Mouse (Mus musculus): ENCODE measurements around the gene Vmn1r54. TPM values are rescaled to one million over a fixed set of nuclear protein-coding genes. Genes with fewer than 3 reads are reported as not detected.
"Not testable (repeated sequence)": the region's sequence is repeated elsewhere in the genome, so short reads cannot be mapped to it uniquely, and the experiment has no call there.

Vmn1r54 gene
- total RNA-seq (2014; fragmentation: Nextera tagmentation) = not detected in 2 replicates
- total RNA-seq (2017) = not detected in 2 replicates

DNA sequence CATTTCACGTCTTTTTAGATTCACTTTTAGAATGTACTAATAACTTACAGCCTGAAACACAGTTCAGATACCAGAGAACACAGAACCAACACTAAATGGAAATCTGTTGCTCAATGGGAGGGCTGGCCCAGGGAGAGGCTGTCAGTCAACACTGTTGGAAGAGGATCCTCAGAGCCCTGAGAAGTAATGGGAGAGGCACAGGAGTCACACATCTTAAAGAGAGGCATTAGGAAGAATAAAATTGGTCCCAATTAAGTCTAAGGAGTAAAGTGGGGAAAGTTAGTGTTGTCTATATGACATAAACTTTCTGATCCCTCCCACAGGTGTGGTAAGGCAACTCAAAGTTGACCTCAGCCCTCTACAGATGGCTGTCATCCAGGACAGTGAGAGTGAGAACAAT, at the start of gene Vmn1r54:
Gene Vmn1r54, plus strand, starts transcription at position 301 of the 400 bp plus-strand sequence.
- ATAC-seq (replicated peaks; ENCODE audit: poor library complexity, severe bottlenecking) = no peak

DNA sequence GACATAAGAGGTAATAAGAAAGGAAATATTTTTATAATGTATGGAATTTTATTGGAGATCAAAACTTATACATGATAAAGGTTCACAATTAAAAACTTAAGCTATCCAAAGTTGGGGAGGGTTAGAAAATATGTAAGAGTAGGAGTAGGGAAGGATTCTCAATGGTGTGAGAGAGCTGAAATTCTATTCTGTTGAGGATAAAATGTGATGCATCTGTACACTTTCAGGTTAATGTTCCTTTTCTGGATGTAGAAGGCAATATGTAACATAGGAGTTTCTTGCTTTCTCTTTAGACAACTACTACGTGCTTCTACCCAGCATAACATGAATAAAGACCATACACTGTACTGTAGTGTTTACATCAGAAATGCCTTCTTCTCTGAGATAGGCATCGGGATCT, 43.6 kb upstream of the Vmn1r54 start, which contains the start of gene V1ra8:
Gene V1ra8, plus strand, starts transcription at position 301 of the 400 bp plus-strand sequence.
- ATAC-seq (replicated peaks; ENCODE audit: poor library complexity, severe bottlenecking) = not testable (repeated sequence)

DNA sequence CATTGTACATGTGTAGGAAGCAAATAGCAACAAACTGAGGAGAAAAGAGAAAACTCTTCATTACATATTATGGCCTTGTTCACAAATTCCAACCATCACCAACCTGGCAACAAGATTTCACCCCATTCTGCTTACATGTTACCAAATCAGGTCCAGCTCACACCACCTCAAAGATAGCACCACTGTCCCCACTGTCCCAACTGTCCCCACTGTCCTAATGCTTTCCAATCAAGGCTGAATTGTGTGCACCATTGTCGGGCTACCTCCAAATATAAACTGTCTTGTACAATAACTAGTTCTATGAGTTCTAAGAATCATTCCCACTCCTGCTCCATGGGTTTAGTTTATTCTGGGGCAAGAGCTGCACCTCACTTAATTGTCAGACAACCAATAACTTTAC, 21.8 kb upstream of the Vmn1r54 start, which contains the start of gene Vmn1r53:
Gene Vmn1r53, minus strand, starts transcription at position 101 of the 400 bp plus-strand sequence.
- ATAC-seq (replicated peaks; ENCODE audit: poor library complexity, severe bottlenecking) = no peak

DNA sequence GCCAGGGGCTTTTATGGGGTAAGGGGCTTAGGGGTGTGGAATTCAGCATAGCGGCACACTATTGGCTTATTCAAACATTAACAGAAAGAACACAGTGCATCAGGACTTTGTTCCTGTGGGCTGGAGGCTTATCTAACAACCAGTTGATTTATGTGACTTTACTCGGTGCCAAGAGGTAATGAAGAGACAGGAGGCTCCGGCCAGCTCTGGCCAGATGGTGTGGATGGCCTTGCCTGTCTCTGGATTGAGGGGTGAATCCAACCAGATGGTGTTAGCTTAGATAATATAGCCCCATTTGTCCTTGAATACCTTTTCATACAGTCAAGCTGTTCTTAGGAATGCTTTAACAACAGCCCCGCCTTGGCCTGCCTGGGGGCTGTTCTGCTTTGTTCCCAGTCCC, 14.0 kb upstream of the Vmn1r54 start:
- not testable (repeated sequence) for ATAC-seq (replicated peaks; ENCODE audit: poor library complexity, severe bottlenecking)

DNA sequence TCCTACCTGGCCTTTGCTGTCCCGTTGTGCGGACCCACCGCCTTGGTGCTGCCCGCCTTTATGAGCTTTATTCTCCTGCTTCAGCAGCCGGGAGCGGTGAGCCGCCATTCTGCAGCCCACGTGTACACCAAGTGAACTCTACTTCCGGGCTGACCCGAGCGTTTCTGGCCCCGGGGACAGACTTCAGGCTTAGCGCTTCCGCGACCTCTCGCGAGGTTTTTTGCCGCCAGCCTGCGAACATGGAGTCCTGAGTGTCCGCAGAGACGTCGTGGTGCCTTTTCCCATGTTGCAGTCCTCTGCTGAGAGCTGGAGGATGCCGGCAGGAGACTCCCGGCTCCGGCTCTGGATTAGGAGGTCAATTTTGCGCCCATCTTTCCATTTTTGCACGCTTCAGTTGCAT, 13.4 kb upstream of the Vmn1r54 start:
- ATAC-seq (replicated peaks; ENCODE audit: poor library complexity, severe bottlenecking) = no peak

DNA sequence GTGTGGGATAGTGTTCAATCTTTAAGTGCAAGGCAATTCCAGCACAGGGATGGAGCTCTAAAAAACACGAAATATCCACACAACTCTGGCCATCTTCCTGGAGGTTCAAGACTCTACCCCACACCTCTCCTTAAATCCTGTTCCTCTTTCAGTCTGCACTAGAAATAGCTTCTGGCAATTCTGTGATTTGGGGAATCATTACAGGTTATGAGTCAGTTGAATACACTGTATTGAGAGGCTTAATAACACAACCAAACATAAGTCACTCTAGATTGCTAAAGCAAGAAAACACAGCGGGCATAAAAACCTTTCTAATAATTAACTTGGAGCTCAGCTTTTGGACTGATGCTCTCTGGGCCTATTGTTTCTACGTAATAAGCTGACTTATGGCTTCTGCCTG, 2.1 kb upstream of the Vmn1r54 start:
- no peak for ATAC-seq (replicated peaks; ENCODE audit: poor library complexity, severe bottlenecking)

DNA sequence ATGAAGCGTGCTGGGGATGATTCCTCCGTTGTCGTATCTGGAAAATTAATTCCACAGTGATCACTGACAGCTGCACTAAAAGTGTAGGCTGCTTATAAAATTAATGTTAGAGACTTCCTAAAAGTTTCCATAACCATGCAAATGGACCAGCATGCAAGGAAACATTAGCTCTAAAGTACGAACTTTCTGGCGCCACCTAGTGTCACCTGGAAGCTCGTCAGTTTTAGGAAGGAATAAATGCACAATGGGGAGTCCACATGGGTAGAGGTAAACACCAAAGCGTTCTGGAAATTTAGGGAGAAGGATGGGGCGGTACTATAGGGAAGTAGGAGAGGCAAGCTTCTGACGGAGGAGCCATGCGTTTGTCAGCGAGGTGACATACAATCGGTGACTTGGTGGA, 42.2 kb downstream of the Vmn1r54 start:
- ATAC-seq (replicated peaks; ENCODE audit: poor library complexity, severe bottlenecking) = 0 out of 2 replicates have a peak, but pooled peaks have one; percentile 9

DNA sequence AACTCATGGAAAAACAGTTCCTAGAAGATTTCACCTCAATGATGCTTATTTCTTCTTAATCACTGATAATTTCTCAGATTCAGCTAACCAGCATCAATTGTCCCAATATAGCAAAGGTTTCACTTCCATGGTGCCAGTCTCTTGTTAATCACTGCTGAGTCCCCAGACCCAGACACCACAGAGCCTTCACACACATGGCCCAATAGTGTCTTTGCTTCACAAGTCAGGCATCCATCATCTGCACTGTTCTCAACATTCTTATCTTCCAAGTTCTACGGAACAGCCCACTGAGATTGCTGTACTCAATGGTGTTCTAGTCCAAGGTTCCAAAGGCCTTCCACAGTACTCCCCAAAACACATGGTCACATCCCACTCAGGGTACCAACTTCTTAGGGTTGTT, 54.8 kb downstream of the Vmn1r54 start, which contains the start of gene BC048671:
Gene BC048671, plus strand, starts transcription at position 301 of the 400 bp plus-strand sequence.
- ATAC-seq (replicated peaks; ENCODE audit: poor library complexity, severe bottlenecking) = no peak

DNA sequence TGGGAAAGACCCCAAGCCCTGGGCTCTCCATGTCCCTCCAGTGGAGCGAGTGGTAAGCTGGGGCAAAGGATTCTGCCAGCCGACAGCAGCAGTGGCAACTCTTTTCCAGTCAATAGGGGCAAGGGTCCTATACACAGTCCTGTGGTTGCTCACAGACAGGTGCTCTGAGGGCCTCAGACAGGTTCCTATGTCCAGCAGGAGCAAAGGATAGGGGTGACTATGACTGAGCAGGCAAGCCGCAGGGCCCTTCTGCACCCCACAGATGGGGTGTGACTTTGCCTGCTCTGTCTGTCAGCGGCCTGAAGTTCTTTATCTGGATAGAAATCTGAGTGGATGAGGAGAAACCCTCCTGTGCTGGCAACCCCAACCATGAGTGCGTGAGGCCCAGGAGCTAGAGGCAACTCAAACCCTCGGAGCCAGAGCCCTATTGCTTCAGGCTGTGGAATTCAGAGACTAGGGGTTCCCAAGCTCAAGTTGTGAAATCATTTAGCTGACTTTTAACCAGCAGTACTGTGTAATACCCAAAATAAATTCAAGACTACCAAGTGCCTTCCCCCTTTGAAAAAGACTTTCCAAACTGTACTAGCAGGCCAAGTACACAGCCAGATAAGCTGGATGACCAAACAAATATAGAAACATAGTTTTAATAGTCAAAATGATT, 60.3 kb downstream of the Vmn1r54 start:
- ATAC-seq (replicated peaks; ENCODE audit: poor library complexity, severe bottlenecking) = no peak; the same call in 1 of the 2 replicates

DNA sequence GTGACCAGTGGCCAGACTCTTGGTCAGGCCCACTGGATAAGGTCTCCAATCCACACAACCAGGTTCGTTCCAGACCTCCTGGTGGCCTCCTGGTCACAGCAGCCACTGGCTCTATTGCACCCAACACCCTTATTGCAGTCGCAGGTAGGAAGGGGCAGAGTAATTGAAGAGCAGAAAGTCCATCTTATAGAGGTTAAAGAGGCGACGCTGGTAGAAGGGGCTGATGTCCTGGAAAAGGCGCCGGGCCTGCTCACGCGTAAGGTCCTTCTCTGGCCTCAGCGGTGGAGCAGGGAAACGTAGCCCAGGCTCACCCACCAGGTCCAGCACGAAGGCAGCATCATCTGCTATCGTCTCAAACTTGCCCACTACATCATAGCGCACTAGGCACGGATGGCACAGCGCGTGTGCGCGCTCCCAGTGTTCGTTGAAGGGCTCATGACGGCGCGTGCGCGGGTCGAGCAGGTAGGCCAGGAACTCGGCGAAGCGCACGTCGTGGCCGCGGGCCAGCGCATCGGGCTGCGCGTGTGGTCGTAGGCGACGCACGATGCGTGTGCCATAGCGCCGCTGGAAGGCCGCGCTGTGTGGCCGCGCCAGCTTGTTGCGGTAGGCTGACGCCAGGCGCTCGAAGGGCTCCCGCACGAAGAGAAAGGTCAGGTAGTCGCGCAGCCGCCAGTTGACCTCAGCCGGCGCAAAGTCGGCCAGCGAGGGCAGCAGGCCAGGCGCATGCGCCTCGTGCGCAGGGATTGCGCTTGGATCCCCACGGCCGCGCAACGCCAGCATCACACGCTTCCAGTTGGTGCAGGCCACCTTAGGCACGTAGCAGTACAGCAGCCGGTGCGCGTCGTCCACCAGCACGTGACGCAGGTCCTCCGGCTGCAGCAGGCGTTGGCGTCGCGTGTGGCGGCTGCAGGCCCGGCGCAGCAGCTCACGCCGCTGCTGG, 63.0 kb downstream of the Vmn1r54 start:
- no peak for ATAC-seq (replicated peaks; ENCODE audit: poor library complexity, severe bottlenecking)

DNA sequence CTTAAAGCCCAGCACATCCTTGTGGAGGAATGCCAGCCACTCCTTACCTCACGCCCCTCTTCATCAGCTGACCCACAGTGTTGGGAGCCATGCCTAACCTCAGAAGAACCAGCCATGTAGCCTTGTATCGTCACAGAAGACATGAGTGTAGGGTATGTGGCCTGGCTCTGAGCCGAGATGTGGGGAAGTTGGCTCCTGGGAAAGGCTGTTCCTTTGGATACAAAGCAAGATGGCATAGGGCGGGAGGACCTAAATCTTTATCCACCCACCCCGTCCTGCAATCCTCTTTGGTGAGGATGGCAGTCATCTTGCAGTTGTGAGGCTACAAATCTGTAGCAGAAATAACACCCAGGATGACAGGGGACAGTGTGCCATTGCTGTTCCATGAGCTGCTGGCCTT, 69.9 kb downstream of the Vmn1r54 start:
- no peak for ATAC-seq (replicated peaks; ENCODE audit: poor library complexity, severe bottlenecking)

DNA sequence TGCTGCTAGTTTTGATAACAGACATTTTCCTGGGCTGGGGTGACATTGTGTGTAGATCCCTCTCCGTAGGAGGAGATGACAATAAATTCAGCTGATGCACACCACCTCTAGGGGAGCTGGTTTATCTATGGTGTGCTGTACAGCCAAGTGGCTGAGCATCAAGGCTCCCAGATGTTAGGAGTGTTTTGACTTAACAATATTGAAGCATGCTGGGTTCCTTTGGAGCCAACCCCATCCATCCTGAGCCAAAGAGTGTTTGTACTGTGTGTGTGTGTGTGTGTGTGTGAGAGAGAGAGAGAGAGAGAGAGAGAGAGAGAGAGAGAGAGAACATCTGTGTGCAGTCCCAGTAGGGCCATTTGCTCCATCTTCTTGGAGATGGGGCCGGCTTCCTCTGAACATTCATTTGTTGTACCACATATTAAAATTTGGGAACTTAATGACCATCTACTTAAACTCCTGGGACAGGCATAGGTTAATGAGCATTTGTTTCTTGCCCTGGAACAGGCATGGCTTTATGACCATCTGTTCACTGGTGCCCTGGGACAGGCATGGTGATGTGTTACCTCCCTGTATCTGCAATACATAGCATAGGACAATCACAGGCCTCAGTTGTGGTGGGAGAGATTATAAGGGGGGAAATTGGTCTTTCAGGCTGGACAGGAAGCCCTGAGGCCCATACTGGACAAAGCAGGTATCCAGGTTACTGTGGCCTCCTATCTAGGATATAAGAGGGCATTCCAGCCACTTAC, 71.6 kb downstream of the Vmn1r54 start:
- ATAC-seq (replicated peaks; ENCODE audit: poor library complexity, severe bottlenecking) = no peak

DNA sequence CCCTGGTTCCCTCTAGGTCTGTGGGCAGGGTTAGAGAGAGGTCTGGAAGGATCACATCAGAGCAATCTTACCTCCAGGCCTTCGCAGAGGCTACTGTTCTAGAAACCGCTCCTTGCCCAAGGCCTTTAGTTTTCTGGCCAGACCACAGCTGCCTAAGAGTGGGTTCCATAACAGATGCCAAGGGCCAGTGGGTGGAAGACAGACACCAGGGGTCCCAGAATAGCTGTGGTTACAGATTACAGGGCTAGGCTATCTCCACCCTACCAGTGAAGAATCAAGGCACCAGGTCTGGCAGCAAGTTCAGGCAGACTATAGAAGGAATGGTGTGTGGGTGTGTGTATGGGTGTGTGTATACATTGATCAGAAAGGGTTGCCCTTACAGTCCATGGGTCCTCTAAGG, 72.9 kb downstream of the Vmn1r54 start:
- ATAC-seq (replicated peaks; ENCODE audit: poor library complexity, severe bottlenecking) = 0 out of 2 replicates have a peak, but pooled peaks have one; percentile 1

DNA sequence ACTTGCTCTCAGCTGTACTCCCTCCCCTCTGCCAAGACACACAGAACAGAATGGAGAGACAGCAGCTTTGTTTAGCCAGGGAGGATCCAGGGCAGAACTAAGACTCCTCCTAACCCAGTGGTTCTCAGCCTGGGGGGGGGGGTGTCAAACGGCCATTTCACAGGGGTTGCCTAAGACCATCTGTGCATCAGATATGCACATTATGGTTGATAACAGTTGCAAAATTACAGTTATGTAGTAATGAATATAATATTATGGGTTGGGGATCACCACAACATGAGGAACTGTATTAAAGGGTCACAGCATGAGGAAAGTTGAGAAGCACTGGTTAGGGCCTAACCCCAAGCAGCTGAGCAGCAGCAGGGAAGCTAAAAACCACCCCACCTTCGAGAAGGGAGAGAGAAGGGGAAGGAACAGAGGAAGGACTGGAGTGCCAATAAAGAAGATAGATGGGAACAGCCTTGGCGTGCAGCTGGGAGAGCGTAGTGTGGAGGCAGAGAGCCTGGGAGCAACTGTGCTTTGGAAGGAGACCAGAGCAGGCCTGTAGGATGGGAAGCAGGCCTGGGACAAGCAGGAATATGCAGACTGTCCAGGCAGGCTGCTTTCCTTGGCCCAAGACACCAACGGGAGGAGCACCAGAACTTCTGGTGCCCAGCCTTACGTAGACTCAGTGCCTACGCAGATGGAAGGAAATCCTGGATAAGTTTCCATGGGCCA, 73.5 kb downstream of the Vmn1r54 start:
- ATAC-seq (replicated peaks; ENCODE audit: poor library complexity, severe bottlenecking) = peak; percentile 57

DNA sequence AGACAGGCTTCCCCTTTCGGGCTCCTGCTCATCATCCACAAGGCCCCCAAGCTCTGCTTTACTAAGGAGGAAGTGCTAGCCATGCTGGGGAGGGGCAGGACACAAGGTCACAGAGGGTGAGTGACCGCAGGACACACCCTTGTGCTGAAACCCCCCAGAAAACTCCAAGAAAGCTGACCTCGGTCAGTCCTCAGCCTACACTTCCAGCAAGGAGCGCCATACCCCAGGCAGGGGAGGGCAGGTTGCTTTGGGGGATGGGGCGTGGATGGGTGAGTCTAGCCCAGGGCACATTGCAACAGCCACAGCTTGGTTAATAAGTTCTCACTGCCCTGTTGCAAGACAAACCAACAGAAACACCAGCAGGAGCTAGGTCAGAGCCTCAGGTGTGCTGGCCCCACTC, 74.3 kb downstream of the Vmn1r54 start:
- ATAC-seq (replicated peaks; ENCODE audit: poor library complexity, severe bottlenecking) = peak; percentile 40

Other genes starting within 250 kb of the Vmn1r54 start
- not detected in 2 replicates for gene Vmn1r47, start 230.2 kb upstream of the Vmn1r54 start, total RNA-seq (2014; fragmentation: Nextera tagmentation)
- not detected in 2 replicates for gene Vmn1r47, start 230.2 kb upstream of the Vmn1r54 start, total RNA-seq (2017)
- not detected in 2 replicates for gene Vmn1r48, start 209.5 kb upstream of the Vmn1r54 start, total RNA-seq (2014; fragmentation: Nextera tagmentation)
- gene Vmn1r48, start 209.5 kb upstream of the Vmn1r54 start, total RNA-seq (2017) = not detected in 2 replicates
- gene Vmn1r49, start 167.8 kb upstream of the Vmn1r54 start, total RNA-seq (2014; fragmentation: Nextera tagmentation) = not detected in 2 replicates
- not detected in 2 replicates for gene Vmn1r49, start 167.8 kb upstream of the Vmn1r54 start, total RNA-seq (2017)
- gene Vmn1r50, start 144.9 kb upstream of the Vmn1r54 start, total RNA-seq (2014; fragmentation: Nextera tagmentation) = not detected in 2 replicates
- gene Vmn1r50, start 144.9 kb upstream of the Vmn1r54 start, total RNA-seq (2017) = not detected in 2 replicates
- gene Vmn1r51, start 123.7 kb upstream of the Vmn1r54 start, total RNA-seq (2014; fragmentation: Nextera tagmentation) = not detected in 2 replicates
- not detected in 2 replicates for gene Vmn1r51, start 123.7 kb upstream of the Vmn1r54 start, total RNA-seq (2017)
- not detected in 2 replicates for gene Vmn1r52, start 71.5 kb upstream of the Vmn1r54 start, total RNA-seq (2014; fragmentation: Nextera tagmentation)
- gene Vmn1r52, start 71.5 kb upstream of the Vmn1r54 start, total RNA-seq (2017) = not detected in 2 replicates
- not detected in 2 replicates for gene V1ra8, start 43.5 kb upstream of the Vmn1r54 start, total RNA-seq (2014; fragmentation: Nextera tagmentation)
- gene V1ra8, start 43.5 kb upstream of the Vmn1r54 start, total RNA-seq (2017) = not detected in 2 replicates
- not detected in 2 replicates for gene Vmn1r53, start 21.9 kb upstream of the Vmn1r54 start, total RNA-seq (2014; fragmentation: Nextera tagmentation)
- gene Vmn1r53, start 21.9 kb upstream of the Vmn1r54 start, total RNA-seq (2017) = not detected in 2 replicates
- gene BC048671, start 54.9 kb downstream of the Vmn1r54 start, total RNA-seq (2014; fragmentation: Nextera tagmentation) = not detected in 2 replicates
- not detected in 2 replicates for gene BC048671, start 54.9 kb downstream of the Vmn1r54 start, total RNA-seq (2017)
- gene Chst13, start 78.9 kb downstream of the Vmn1r54 start, total RNA-seq (2014; fragmentation: Nextera tagmentation) = 11.5 and 16.0 TPM in 2 replicates
- 15.9 and 19.9 TPM in 2 replicates for gene Chst13, start 78.9 kb downstream of the Vmn1r54 start, total RNA-seq (2017)
- not detected in 2 replicates for gene Uroc1, start 87.0 kb downstream of the Vmn1r54 start, total RNA-seq (2014; fragmentation: Nextera tagmentation)
- not detected in 2 replicates for gene Uroc1, start 87.0 kb downstream of the Vmn1r54 start, total RNA-seq (2017)
- 13.3 and 14.0 TPM in 2 replicates for gene Zxdc, start 123.2 kb downstream of the Vmn1r54 start, total RNA-seq (2014; fragmentation: Nextera tagmentation)
- gene Zxdc, start 123.2 kb downstream of the Vmn1r54 start, total RNA-seq (2017) = 11.5 and 12.6 TPM in 2 replicates
- not detected in 2 replicates for gene Cfap100, start 182.5 kb downstream of the Vmn1r54 start, total RNA-seq (2014; fragmentation: Nextera tagmentation)
- gene Cfap100, start 182.5 kb downstream of the Vmn1r54 start, total RNA-seq (2017) = not detected in 2 replicates
- not detected in 2 replicates for gene Klf15, start 216.3 kb downstream of the Vmn1r54 start, total RNA-seq (2014; fragmentation: Nextera tagmentation)
- not detected in 2 replicates for gene Klf15, start 216.3 kb downstream of the Vmn1r54 start, total RNA-seq (2017)
- gene Aldh1l1, start 240.1 kb downstream of the Vmn1r54 start, total RNA-seq (2014; fragmentation: Nextera tagmentation) = 4.0 and 9.5 TPM in 2 replicates
- 2.6 and 2.8 TPM in 2 replicates for gene Aldh1l1, start 240.1 kb downstream of the Vmn1r54 start, total RNA-seq (2017)

Data from granulocyte monocyte progenitor cell, adult 5-6 weeks (primary cell).